Mouse (Mus musculus) thymus, postnatal 10 days (tissue): ENCODE data around the gene Snrk.
"Not testable (repeated sequence)": the region's sequence is repeated elsewhere in the genome, so short reads cannot be mapped to it uniquely, and the experiment has no call there.

Source experiments
- DNase-seq, 2 experiments: peaks; one replicate each; pipeline ENCODE4 v3.0.0; 2021; ENCODE audit warnings: low spot score in 2 of 2

The Snrk gene

GRCm38 (mm10) chr9:122143219-122143618 lies 26.2 kb downstream of the Snrk start:
- no peak for DNase-seq

- DNase-seq = no peak
Observed at GRCm38 (mm10) chr9:122144776-122145175, 27.7 kb downstream of the Snrk start.

- DNase-seq = no peak
Observed at GRCm38 (mm10) chr9:122145677-122146076, 28.6 kb downstream of the Snrk start.

- no peak for DNase-seq
Observed at GRCm38 (mm10) chr9:122146124-122146870, 29.2 kb downstream of the Snrk start.

GRCm38 (mm10) chr9:122148356-122148755 lies 31.3 kb downstream of the Snrk start:
- DNase-seq = no peak

- no peak for DNase-seq
Observed at GRCm38 (mm10) chr9:122149997-122150826, 33.1 kb downstream of the Snrk start.

- DNase-seq = no peak
Observed at GRCm38 (mm10) chr9:122152063-122152462, 35.0 kb downstream of the Snrk start.

GRCm38 (mm10) chr9:122152501-122152900 lies 35.4 kb downstream of the Snrk start:
- no peak for DNase-seq

- no peak for DNase-seq
Observed at GRCm38 (mm10) chr9:122153436-122153835, 36.4 kb downstream of the Snrk start.

- DNase-seq = no peak
Observed at GRCm38 (mm10) chr9:122155193-122155592, 38.1 kb downstream of the Snrk start.

GRCm38 (mm10) chr9:122156389-122157078 lies 39.5 kb downstream of the Snrk start:
- no peak for DNase-seq

GRCm38 (mm10) chr9:122157079-122157441 lies 40.0 kb downstream of the Snrk start:
- no peak for DNase-seq

- DNase-seq = no peak
Observed at GRCm38 (mm10) chr9:122164535-122164934, 47.5 kb downstream of the Snrk start.

- DNase-seq = not testable (repeated sequence)
Observed at GRCm38 (mm10) chr9:122167719-122168118, 50.7 kb downstream of the Snrk start.

- no peak for DNase-seq
Observed at GRCm38 (mm10) chr9:122169901-122170300, 52.8 kb downstream of the Snrk start.

GRCm38 (mm10) chr9:122172612-122173186 lies 55.6 kb downstream of the Snrk start:
- no peak for DNase-seq

- no peak for DNase-seq
Observed at GRCm38 (mm10) chr9:122173405-122174233, 56.6 kb downstream of the Snrk start.

GRCm38 (mm10) chr9:122174723-122175122 lies 57.7 kb downstream of the Snrk start:
- DNase-seq = no peak

GRCm38 (mm10) chr9:122177256-122178220 lies 60.5 kb downstream of the Snrk start:
- DNase-seq = no peak

- DNase-seq = no peak
Observed at GRCm38 (mm10) chr9:122178427-122178826, 61.4 kb downstream of the Snrk start.
